Mouse (Mus musculus) lung, postnatal 0 days (tissue): ENCODE measurements around the gene Rptor.

ENCODE experiments used
- CTCF ChIP-seq: IDR thresholded peaks from 2 replicates; pipeline ENCODE4 v1.5.1; 2016; ENCODE audit warnings: antibody characterized with exemption, mild to moderate bottlenecking
- EP300 ChIP-seq: IDR thresholded peaks from 2 replicates; pipeline ENCODE4 v1.6.1; 2016; ENCODE audit warnings: antibody characterized with exemption, mild to moderate bottlenecking, control low read depth

DNA sequence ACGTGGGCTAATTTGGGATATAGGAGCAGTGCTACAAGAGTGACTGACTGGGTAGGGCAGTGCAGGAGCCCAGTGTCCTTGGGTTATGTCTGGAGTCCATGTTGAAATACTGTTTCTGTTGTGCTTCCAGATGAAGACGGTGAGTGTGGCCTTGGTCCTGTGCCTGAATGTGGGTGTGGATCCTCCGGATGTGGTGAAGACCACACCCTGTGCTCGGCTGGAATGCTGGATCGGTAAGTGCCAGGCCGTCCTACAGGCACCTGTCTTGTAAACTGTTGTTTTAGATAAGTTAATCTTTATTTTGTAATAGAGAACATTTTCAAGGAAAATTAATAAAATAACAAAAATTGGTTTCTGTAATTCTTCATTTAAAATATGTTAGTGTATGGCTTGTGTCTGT lies 54.8 kb downstream of the Rptor start:
- TF ChIP-seq EP300 (peak; percentile 23; the same call in 1 of the 2 replicates), CTCF (no peak)
